Mouse (Mus musculus) E14TG2a.4 (cell line): ENCODE results near the gene Psip1.

Experiments
- CTCF ChIP-seq: conservative IDR thresholded peaks from 2 replicates; pipeline ENCODE4 v1.5.1; 2014; ENCODE audit warnings: low read length
- NANOG ChIP-seq: IDR thresholded peaks from 2 replicates; pipeline ENCODE4 v1.6.1; 2014; ENCODE audit warnings: borderline replicate concordance, low read length, mixed read lengths

DNA sequence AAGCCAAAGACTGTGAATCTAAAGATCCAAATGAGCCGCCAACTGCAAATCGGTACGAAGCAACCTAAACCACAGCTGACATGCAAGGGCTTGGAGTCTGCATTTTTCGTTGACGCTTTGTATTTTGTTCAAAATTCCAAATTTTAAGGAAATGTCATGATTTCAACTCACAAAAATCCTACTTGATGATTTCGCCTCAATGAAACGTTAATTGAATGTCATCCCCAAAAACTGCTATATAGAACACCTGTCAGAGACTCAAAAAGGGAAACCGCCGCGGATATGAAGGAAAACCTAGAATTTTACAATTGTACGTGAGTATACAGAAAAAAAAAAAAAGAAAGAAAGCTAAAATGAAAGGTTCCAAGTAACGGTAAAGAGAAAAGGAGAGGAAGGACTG is 1.0 kb downstream of the Psip1 start:
- no peak for TF ChIP-seq CTCF
- TF ChIP-seq NANOG, result no peak
